Mouse (Mus musculus) neutrophil, adult 5-6 weeks (primary cell): Measurements from ENCODE around the gene Skap1. TPM values are rescaled to one million over a fixed set of nuclear protein-coding genes. Genes with fewer than 3 reads are reported as not detected.
"Not testable (repeated sequence)": the region's sequence is repeated elsewhere in the genome, so short reads cannot be mapped to it uniquely, and the experiment has no call there.

ENCODE experiments used
- ATAC-seq: fragments of 151-379, 151-347 bp; 2 replicates; pipeline ENCODE4 v1.8.0; 2017; ENCODE audit warnings: mild to moderate bottlenecking, moderate TSS enrichment; ENCODE audit not compliant: insufficient number of reproducible peaks, poor library complexity, low FRiP score, severe bottlenecking; ENCODE audit errors: extremely low read depth
- total RNA-seq: library from RNA; stranded (forward); fragments of 200-1000 nt; gene quantifications from 2 replicates; pipeline ENCODE4 v1.2.3, GENCODE M21; 2017

The Skap1 gene
- total RNA-seq, 1 experiment from 2014 or later, result 33.1 TPM

GRCm38 (mm10) chr11:96668367-96668766 is 204.0 kb downstream of the Skap1 start:
- ATAC-seq, result no peak

DNA sequence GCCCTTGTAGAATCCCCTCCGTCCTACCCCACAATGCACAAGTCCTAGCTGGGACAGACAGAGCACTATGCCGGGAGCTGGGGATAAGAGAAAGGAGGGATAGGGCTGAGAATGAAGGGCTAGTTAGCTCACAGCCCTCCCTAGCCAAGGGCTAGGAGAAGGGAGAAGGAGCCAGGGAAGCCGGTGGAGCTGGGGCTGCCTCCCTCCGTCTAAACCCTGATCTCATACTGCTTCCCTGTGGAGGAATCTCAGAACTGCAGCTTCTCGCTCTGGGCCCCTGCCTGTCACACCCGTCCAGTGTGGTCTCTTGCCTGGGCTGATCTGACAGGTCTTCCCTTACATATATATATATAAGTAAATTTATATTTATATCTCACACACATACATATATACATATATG is 209.4 kb downstream of the Skap1 start:
- ATAC-seq, result no peak

- ATAC-seq, result no peak
Observed at GRCm38 (mm10) chr11:96674786-96675365, 210.5 kb downstream of the Skap1 start.

- ATAC-seq, result no peak
Observed at GRCm38 (mm10) chr11:96678026-96678425, 213.6 kb downstream of the Skap1 start.

GRCm38 (mm10) chr11:96679026-96679425 is 214.6 kb downstream of the Skap1 start:
- no peak for ATAC-seq

GRCm38 (mm10) chr11:96685381-96685780 is 221.0 kb downstream of the Skap1 start:
- no peak for ATAC-seq

GRCm38 (mm10) chr11:96686713-96687280 is 222.4 kb downstream of the Skap1 start:
- ATAC-seq, result no peak

- ATAC-seq, result no peak
Observed at GRCm38 (mm10) chr11:96692250-96692649, 227.9 kb downstream of the Skap1 start.

- ATAC-seq, result no peak
Observed at GRCm38 (mm10) chr11:96693360-96693759, 229.0 kb downstream of the Skap1 start.

DNA sequence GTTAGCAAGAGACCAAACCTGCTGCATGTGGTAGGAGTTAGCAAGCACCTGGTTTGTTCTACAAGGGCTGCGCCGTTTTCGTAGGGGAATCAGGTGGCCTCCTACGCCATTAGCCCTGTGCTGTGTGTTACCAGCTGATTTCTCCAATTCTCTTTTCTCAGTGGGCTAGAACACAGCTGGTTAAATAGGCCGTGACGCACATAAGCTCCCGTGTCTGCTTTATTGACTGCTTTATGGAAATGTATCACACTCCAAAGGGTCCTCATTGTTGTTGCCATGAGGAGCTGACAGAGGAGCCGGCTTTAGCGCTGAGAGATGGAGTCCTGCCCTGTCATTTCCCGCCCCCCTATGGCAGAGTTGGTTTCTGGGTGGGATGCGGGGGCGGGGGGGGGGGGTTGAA is 230.4 kb downstream of the Skap1 start:
- no peak for ATAC-seq

GRCm38 (mm10) chr11:96696168-96696727 is 231.9 kb downstream of the Skap1 start:
- no peak for ATAC-seq

DNA sequence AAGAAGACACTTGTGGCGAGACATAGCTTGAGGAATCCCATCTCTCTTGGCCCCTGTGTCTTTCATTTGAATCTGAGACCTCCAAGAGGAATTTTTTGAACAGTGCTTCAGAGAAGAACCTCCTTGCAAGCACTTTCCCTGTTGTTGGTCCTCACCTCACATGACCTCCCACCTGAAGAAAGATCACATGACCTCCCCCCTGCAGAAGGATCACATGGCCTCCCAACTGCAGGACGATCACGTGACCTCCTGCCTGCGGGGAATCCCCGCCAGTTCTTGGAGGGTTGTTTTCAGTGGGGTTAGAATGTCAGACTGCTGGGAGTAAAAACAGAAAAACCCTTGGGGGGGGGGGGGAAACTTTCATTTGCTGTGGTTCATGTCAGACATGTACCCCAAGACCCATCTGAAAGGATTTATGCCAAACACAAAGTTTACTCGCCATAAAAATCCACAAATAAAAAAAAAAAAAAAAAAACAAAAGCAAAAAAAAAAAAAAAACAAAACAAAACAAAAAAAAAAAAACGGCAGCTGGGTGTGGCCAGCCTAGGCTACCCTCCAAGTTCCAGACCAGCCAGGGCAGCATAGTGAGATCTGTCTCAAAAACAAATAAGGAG is 232.6 kb downstream of the Skap1 start:
- ATAC-seq, result no peak

- no peak for ATAC-seq
Observed at GRCm38 (mm10) chr11:96697467-96697866, 233.1 kb downstream of the Skap1 start.

DNA sequence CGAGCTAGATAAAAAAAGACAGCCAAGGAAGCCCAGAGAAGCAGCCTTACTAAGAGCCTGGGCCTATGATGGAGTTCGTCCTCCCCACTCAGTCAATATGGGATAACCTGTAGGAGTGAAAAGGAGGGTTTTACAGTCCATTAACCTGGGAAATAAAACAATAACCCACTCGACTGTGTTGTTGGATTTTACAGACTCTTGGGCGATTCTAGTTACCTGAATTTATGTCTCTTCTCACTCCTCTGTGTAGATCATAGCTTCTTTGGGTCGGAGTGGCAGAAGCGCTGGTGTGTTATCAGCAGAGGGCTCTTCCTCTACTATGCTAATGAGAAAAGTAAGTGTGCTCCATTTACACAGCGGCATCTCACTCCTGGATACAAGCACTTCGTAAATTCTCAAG is 239.4 kb downstream of the Skap1 start:
- ATAC-seq, result no peak

DNA sequence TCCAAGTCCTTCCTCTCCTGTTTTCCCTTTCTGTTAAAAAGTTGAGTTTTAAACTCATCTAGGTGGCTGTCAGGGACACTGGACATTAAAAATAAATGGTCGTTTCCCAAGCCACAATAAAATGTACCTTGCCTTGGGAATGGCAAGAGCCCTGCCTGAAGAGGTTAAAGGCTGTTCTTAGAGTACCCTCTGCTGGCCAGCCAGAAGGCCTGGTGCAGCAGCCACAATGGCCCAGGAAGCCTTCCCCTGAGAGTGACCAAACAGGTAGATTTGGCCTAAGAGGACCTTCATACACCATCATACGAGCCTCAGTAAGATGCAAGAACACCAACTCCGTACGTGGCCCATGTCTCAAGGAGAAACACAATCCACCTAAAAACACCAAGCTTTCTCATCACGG is 246.9 kb downstream of the Skap1 start:
- ATAC-seq, result no peak

DNA sequence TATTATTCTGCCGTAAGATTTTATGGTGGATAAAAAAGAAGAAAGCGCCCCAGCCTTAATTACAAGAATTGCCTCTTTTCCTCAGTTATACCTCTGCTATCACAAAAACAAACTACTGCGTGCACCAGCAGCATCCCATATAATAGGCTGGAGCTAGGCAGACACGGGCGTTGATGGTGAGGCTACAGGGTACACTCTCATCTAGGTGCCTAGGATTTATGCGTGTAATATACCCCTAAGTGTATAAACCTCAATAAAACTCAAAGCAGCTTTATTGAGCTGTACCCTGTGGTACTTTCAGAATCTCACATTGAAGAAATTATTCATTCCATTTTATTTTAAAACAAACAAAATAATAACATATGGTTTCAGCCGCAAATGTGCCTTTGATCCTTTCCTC is 247.3 kb downstream of the Skap1 start:
- no peak for ATAC-seq

GRCm38 (mm10) chr11:96713210-96714005 is 249.0 kb downstream of the Skap1 start:
- no peak for ATAC-seq

DNA sequence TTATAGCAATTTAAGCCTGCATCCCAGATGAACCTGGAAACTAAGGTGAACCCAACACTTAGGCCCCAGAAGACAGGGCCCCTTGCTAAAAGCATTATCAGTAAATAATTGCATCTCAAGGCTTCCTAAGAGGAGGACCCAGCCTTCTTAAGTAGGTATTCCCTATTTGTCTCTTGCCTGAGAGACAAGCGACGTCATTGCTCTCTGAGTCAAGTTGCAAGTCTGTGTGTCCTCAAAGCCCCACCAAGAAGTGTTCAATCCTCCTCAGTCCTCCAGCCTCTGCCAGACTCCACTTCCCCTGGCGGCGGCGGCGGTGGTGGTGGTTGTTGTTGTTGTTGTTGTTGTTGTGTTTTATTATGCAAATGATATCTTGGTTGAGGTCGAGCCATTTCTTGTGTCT is 249.6 kb downstream of the Skap1 start:
- no peak for ATAC-seq

DNA sequence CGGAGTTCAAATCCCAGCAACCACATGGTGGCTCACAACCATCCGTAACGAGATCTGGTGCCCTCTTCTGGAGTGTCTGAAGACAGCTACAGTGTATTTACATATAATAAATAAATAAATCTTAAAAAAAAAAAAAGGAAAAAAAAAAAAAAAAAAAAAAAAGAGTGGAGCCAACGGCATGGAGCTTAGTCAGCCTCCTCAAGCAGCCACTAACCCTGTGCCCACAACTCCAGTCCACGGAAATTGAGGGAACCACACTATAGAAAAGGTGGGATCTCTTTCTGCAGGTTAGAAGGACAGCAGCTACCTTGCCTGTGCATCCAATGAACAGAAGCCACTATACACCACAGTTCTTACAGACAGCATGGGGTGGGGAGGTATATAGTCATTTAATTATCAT is 250.8 kb downstream of the Skap1 start:
- ATAC-seq, result not testable (repeated sequence)

DNA sequence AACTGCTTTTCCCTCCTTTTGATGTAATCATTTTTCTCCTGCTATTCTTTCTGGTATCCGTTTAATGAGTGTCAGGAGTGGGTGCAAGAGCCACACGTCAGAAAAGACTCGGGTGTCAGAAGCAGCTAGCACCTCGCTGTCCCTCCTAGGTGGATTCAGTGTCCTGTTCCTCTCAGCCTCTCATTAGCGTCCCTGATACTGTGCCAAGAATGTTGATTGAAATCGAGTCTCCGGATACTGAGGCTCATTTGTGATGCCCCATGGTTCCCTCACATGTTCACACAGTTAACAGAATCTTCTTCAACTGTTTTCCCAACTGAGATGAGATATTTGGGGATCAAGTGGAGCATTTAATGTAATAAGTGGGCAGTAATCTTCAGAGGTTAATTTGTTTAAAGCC is 254.2 kb downstream of the Skap1 start:
- ATAC-seq, result no peak
